Mouse (Mus musculus) megakaryocyte, embryonic 14.5 days (primary cell): ENCODE data around the gene Gm20479.

Source experiments
- FLI1 ChIP-seq: IDR thresholded peaks from 2 replicates; pipeline ENCODE4 v1.6.1; 2012; ENCODE audit warnings: low read length, inconsistent platforms, mixed read lengths
- GATA1 ChIP-seq: IDR thresholded peaks from 3 replicates; pipeline ENCODE4 v1.6.1; 2012; ENCODE audit warnings: mixed read lengths, low read length, inconsistent platforms, borderline replicate concordance

GRCm38 (mm10) chr7:27359706-27360358 is 2.6 kb upstream of the Gm20479 start:
- TF ChIP-seq GATA1, result no peak
- no peak for TF ChIP-seq FLI1
